Mouse (Mus musculus) cerebellum, adult 2 months (tissue): ENCODE data around the gene Apbb1ip. TPM values are rescaled to one million over a fixed set of nuclear protein-coding genes. Genes with fewer than 3 reads are reported as not detected.

Experiments used
- DNase-seq, 2 experiments: peaks; one replicate each; pipeline ENCODE4 v3.0.0; 2021
- H3K27ac ChIP-seq: fragments of 200-500 bp; 2 replicates; pipeline ENCODE4 v1.5.1; 2012; ENCODE audit warnings: low read length, control low read depth, inconsistent platforms; ENCODE audit not compliant: insufficient read depth
- H3K27me3 ChIP-seq: fragments of 200-500 bp; 2 replicates; pipeline ENCODE4 v1.6.1; 2012; ENCODE audit warnings: inconsistent platforms, mild to moderate bottlenecking, low read length, moderate library complexity; ENCODE audit not compliant: control insufficient read depth, insufficient read depth
- H3K4me1 ChIP-seq: fragments of 200-500 bp; 2 replicates; pipeline ENCODE4 v1.6.1; 2011; ENCODE audit warnings: low read length; ENCODE audit not compliant: control insufficient read depth, insufficient read depth
- H3K4me3 ChIP-seq: fragments of 200-500 bp; replicated peaks from 2 replicates; pipeline ENCODE3; 2011; ENCODE audit warnings: mild to moderate bottlenecking, low read depth, low read length, control low read depth; ENCODE audit not compliant: insufficient read depth
- CTCF ChIP-seq: fragments of 200-500 bp; IDR thresholded peaks from 2 replicates; pipeline ENCODE4 v1.5.1; 2011; ENCODE audit warnings: low read depth, mild to moderate bottlenecking, control low read depth, low read length, moderate library complexity, borderline replicate concordance; ENCODE audit not compliant: insufficient read depth
- POLR2A ChIP-seq: fragments of 200-500 bp; IDR thresholded peaks from 2 replicates; pipeline ENCODE4 v1.6.1; 2011; ENCODE audit warnings: low read length, control low read depth, borderline replicate concordance; ENCODE audit not compliant: insufficient read depth
- WGBS: fragments of 180-500 bp; shearing (Covaris S2); methylation state at CpG from one replicate; pipeline ENCODE4 v1.1.7; 2018; 5-methylcytosine and 5-hydroxymethylcytosine counted together
- polyA plus RNA-seq: library from polyadenylated mRNA; depleted of rRNA; stranded (reverse); fragments of >200 nt; gene quantifications from 2 replicates; pipeline ENCODE4 v1.2.3, GENCODE M21; 2012

The Apbb1ip gene
- polyA plus RNA-seq, 1 experiment: 1.5 TPM

DNA sequence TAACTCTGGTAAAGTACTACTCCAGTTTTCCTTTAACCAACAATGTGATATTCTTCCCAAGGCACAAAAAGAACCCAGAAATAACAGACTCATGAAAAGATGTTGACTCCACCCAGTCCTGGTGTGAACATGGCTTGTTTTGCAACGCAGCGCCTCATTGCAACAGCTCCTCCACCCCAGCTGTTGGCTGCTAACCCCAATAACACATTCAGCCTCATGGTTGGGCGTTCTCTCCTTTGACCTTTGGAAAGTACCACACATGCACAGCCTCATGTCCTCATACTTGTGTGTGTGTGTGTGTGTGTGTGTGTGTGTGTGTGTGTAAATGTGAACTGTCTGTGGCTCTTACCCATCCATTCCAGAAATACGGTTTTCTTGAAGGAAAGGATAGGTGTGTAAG, 37.0 kb downstream of the Apbb1ip start:
- no peaks in the 10 kb centered on the region for H3K27me3 ChIP-seq
- H3K4me3 ChIP-seq: no peak overlapping the region
- H3K4me1 ChIP-seq: no peaks in the 10 kb centered on the region
- H3K27ac ChIP-seq: no peak overlapping the region
- no peak for DNase-seq
- WGBS: 91% methylated on average over 4 of the region's 4 CpGs
- TF ChIP-seq POLR2A (no peak), CTCF (no peak)

- H3K27ac ChIP-seq: no peak overlapping the region
- DNase-seq: no peak
- TF ChIP-seq POLR2A: no peak
- H3K4me3 ChIP-seq: no peak overlapping the region
- no peaks in the 10 kb centered on the region for H3K27me3 ChIP-seq
- H3K4me1 ChIP-seq: no peaks in the 10 kb centered on the region
- 89% methylated on average over 8 of the region's 8 CpGs for WGBS
Observed at GRCm38 (mm10) chr2:22811466-22811865, 37.6 kb downstream of the Apbb1ip start.

DNA sequence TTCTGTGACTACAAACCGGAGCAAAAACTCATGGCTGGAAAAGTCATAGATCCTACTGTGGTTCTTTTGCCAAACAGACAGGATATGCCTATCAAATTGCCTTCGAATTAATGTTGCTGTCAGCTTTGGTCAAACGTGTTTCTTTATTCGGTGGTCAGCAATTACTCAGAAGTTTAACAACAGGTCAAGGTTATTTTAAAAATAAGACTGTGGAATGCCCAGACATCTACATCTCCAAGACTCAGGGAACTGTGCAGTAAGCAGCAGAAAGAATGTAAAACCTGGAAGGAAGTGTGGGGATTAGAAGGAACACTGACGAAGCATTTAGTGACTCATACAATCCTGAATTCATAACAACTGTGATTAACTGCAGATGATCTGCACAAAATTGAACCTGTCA, 40.0 kb downstream of the Apbb1ip start:
- no peak for TF ChIP-seq POLR2A
- no peak for TF ChIP-seq CTCF
- 76% methylated on average over 5 of the region's 5 CpGs for WGBS
- H3K27ac ChIP-seq: no peak overlapping the region
- no peak for DNase-seq
- no peaks in the 10 kb centered on the region for H3K4me1 ChIP-seq
- H3K4me3 ChIP-seq: no peak overlapping the region
- H3K27me3 ChIP-seq: no peaks in the 10 kb centered on the region

GRCm38 (mm10) chr2:22815674-22816073, 41.8 kb downstream of the Apbb1ip start:
- WGBS: 95% methylated on average over 2 of the region's 2 CpGs
- TF ChIP-seq POLR2A (no peak), CTCF (no peak)
- Histone ChIP-seq H3K4me3 (no peak overlapping the region), H3K27ac (no peak overlapping the region), H3K4me1 (no peaks in the 10 kb centered on the region), H3K27me3 (no peaks in the 10 kb centered on the region)
- DNase-seq: no peak

GRCm38 (mm10) chr2:22816231-22816630, 42.3 kb downstream of the Apbb1ip start:
- TF ChIP-seq CTCF: no peak
- no peak for TF ChIP-seq POLR2A
- Histone ChIP-seq H3K27ac (no peak overlapping the region), H3K27me3 (no peaks in the 10 kb centered on the region), H3K4me1 (no peaks in the 10 kb centered on the region), H3K4me3 (no peak overlapping the region)
- no peak for DNase-seq
- 50% methylated on average over 1 of the region's 1 CpGs for WGBS

DNA sequence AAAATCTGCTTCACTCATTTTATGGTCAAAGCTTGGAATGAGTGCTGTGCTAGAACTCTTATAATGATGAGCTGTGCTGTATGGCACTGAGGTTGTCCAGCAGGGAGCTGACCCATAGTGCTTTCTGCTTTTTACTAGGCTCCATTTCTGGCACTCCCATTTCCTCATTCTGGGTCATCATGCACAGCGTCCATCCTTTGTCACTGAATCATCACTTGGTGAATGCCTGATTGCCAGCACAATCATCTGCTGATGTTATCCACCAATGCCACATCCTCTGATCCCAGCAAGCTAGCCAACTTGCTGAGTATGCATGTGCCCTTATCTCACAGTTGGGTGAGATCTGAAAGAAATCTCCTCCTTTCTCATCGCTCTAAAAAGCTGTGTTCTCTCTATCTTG, 48.4 kb downstream of the Apbb1ip start:
- TF ChIP-seq POLR2A (no peak), CTCF (no peak)
- WGBS: 75% methylated on average over 2 of the region's 2 CpGs
- no peak for DNase-seq

GRCm38 (mm10) chr2:22845514-22845913, 71.6 kb downstream of the Apbb1ip start:
- no peaks in the 10 kb centered on the region for H3K27me3 ChIP-seq
- no peaks in the 10 kb centered on the region for H3K4me1 ChIP-seq
- no peak overlapping the region for H3K27ac ChIP-seq
- no peak for TF ChIP-seq POLR2A
- TF ChIP-seq CTCF: no peak
- no peak overlapping the region for H3K4me3 ChIP-seq
- DNase-seq: no peak
- WGBS: 90% methylated on average over 4 of the region's 4 CpGs

More for the DNA sequence above, 48.4 kb downstream of the Apbb1ip start:
- no peak overlapping the region for H3K27ac ChIP-seq
- no peak overlapping the region for H3K4me3 ChIP-seq
- H3K27me3 ChIP-seq: no peaks in the 10 kb centered on the region
- no peaks in the 10 kb centered on the region for H3K4me1 ChIP-seq

- WGBS: 74% methylated on average over 4 of the region's 4 CpGs
- H3K4me3 ChIP-seq: no peak overlapping the region
- TF ChIP-seq CTCF (no peak), POLR2A (no peak)
Observed at GRCm38 (mm10) chr2:22851900-22852299, 78.0 kb downstream of the Apbb1ip start.

More at GRCm38 (mm10) chr2:22851900-22852299, 78.0 kb downstream of the Apbb1ip start:
- Histone ChIP-seq H3K27ac (no peak overlapping the region), H3K4me1 (no peaks in the 10 kb centered on the region), H3K27me3 (no peaks in the 10 kb centered on the region)
- no peak for DNase-seq
